Mouse (Mus musculus): ENCODE results near the gene Pkdcc. TPM values are rescaled to one million over a fixed set of nuclear protein-coding genes. Genes with fewer than 3 reads are reported as not detected.

The Pkdcc gene
- total and polyA plus RNA-seq, 2 experiments from 2014 or later, result 7.8 to 100 TPM

DNA sequence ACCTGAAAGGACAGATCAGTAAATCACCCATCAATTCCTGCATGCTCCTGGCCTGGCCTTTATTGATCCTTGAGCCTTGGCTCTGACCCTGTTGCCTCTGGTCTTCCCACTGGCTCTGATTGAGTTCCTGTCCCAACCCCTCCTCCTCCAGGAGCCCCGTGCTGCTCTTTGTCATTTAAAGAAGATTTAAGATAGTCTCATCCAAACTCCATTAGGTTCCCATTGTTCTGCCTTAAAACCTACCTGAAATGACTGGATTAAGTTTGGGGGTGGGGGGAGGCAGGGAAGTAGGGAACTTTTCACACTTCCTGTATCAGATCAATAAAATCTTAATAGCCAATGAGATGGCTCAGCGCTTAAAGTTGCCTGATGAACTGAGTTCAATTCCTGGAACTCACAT is 33.4 kb downstream of the Pkdcc start:
- no peaks in the 10 kb centered on the region for H3K9me3 ChIP-seq (replicated peaks; ENCODE audit: control insufficient read depth, low read length)
- no peak overlapping the region for H3K27ac ChIP-seq (ENCODE audit: low read depth)
- ATAC-seq (ENCODE audit: insufficient read depth, low read depth) (no peak), DNase-seq (ENCODE audit: low spot score) (no peak)
- H3K4me1 ChIP-seq (ENCODE audit: control insufficient read depth, insufficient read depth), result no peaks in the 10 kb centered on the region
- no peak overlapping the region for H3K4me3 ChIP-seq (ENCODE audit: low read depth, low read length)
- WGBS, result 57% methylated on average over 2 of the region's 2 CpGs
- no peaks in the 10 kb centered on the region for H3K27me3 ChIP-seq (ENCODE audit: control insufficient read depth, insufficient read depth, low read length)
- H3K9ac ChIP-seq (replicated peaks; ENCODE audit: low read depth, low read length), result no peak overlapping the region
- no peak overlapping the region for H3K4me2 ChIP-seq (ENCODE audit: low read depth, low read length)
- TF ChIP-seq EP300 (IDR thresholded peaks at IDR 0.05; ENCODE audit: low read depth) (no peak), CTCF (IDR thresholded peaks at IDR 0.05; ENCODE audit: low read depth) (no peak)
- H3K36me3 ChIP-seq (replicated peaks; ENCODE audit: control insufficient read depth, insufficient read depth, low read length), result no peaks in the 10 kb centered on the region

DNA sequence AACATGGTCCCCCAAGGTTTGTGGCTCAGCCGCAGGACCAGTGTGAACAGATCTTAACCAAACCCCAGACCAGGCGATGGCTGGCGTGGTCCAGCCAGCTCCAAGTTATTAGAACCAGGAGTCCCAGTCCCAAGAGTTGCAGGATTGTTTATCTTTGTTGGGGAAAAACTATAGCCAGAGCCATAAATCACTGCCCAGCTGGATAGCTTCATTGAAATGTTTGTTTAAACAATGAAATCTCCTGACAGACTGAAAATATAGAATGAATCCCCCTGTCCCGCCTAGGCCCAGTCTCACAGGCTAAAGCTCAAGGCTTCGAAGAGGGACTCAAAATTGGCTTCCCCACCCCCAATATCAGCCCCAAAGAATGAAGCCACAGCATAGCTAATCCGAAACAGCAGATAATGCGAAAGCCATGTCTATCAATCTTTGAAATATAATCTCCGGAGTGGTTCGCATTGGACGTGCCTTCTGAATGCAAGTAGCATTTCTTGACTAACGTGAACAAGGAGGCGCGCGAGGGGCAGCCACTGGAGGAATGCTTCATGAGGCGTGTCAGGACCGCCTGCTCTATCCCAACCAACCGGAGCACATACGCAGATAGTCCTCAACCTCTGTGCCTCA is 35.9 kb downstream of the Pkdcc start:
- DNase-seq (ENCODE audit: low spot score) (no peak), ATAC-seq (ENCODE audit: insufficient read depth, low read depth) (no peak)
- H3K36me3 ChIP-seq (replicated peaks; ENCODE audit: control insufficient read depth, insufficient read depth, low read length), result no peaks in the 10 kb centered on the region
- no peak overlapping the region for H3K9ac ChIP-seq (replicated peaks; ENCODE audit: low read depth, low read length)
- 83% methylated on average over 18 of the region's 18 CpGs for WGBS
- H3K4me3 ChIP-seq (ENCODE audit: low read depth, low read length), result no peak overlapping the region
- no peak overlapping the region for H3K4me2 ChIP-seq (ENCODE audit: low read depth, low read length)
- H3K27ac ChIP-seq (ENCODE audit: low read depth), result no peak overlapping the region
- no peaks in the 10 kb centered on the region for H3K4me1 ChIP-seq (ENCODE audit: control insufficient read depth, insufficient read depth)
- no peaks in the 10 kb centered on the region for H3K27me3 ChIP-seq (ENCODE audit: control insufficient read depth, insufficient read depth, low read length)
- no peaks in the 10 kb centered on the region for H3K9me3 ChIP-seq (replicated peaks; ENCODE audit: control insufficient read depth, low read length)
- no peak for TF ChIP-seq EP300 (IDR thresholded peaks at IDR 0.05; ENCODE audit: low read depth)
- no peak for TF ChIP-seq CTCF (IDR thresholded peaks at IDR 0.05; ENCODE audit: low read depth)

DNA sequence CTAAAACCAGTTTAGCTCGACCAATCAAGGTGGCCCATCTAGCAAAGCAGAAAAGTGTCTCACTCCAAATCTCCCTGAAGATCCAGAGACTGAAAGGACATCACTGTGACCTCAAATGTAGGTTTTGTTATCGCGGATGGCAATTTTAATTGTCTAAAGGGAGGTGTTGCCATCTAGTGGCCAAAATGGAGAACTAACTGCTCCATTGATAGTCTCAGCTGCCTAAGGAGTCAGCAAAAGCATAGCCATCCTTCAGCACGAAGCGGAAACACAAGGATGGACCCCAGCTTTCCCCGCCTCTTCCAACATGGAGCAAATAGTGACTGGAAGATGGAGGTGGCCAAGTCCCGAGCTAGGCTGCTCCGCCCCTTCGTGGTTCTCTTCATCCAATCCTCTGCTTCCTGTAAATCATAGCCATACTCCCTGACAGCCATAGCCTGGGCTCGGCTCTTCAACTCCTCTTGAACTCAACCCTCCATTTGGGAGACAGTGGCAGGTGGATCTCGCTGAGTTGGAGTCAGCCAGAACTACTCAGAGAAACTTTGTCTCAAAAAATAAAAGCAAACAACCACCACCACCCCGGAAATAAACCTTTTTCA is 38.1 kb downstream of the Pkdcc start:
- WGBS, result 25% methylated on average over 12 of the region's 12 CpGs
- Histone ChIP-seq H3K27ac (ENCODE audit: low read depth) (no peak overlapping the region), H3K9ac (replicated peaks; ENCODE audit: low read depth, low read length) (no peak overlapping the region), H3K4me3 (ENCODE audit: low read depth, low read length) (no peak overlapping the region), H3K36me3 (replicated peaks; ENCODE audit: control insufficient read depth, insufficient read depth, low read length) (no peaks in the 10 kb centered on the region), H3K27me3 (ENCODE audit: control insufficient read depth, insufficient read depth, low read length) (no peaks in the 10 kb centered on the region), H3K4me2 (ENCODE audit: low read depth, low read length) (peak overlapping the region; percentile 24; the same call in 1 of the 2 replicates), H3K9me3 (replicated peaks; ENCODE audit: control insufficient read depth, low read length) (no peaks in the 10 kb centered on the region), H3K4me1 (ENCODE audit: control insufficient read depth, insufficient read depth) (no peaks in the 10 kb centered on the region)
- ATAC-seq (ENCODE audit: insufficient read depth, low read depth) (peak; percentile 30; the same call in 1 of the 2 replicates), DNase-seq (ENCODE audit: low spot score) (peak; percentile 69)
- peak; percentile 88 for TF ChIP-seq CTCF (IDR thresholded peaks at IDR 0.05; ENCODE audit: low read depth)
- no peak for TF ChIP-seq EP300 (IDR thresholded peaks at IDR 0.05; ENCODE audit: low read depth)

DNA sequence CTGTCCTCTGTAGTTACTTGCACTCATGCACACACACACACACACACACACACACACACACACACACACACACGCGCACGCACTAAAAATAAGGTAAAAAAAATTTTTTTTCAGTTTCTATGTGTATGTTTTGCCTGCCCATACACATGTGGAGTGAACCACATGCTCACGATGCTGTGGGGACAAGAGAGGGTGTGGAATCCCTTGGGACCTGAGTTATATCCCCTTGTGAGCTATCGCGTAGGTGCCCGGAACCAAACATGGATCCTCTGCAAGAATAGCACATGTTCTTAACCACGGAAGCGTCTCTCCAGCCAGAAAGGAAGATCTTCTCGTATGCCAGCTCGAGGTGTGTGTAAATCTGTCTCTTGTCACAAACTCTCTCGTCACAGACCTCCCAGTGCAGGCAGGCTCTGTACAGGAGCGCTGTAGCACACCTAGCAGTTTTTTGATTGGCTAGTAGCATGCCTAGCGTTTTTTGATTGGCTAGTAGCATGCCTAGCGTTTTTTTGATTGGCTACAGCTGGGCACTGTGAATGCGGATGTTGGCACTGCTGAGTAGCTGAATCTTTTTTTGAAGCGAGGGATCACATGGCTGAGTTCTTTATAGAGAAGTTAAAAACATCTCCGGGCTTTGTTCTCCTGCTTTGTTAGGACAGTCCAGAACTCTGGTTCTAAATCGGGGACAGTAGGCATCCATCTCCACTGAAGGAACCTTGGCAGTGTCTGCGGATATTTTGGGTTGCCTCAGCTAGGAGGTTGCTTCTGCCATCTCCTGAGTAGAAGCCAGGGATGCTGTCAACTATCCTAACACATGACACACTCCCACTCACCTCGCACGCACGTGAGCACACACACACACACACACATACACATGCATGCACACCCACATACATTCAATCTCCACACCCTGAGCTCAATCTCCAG is 52.4 kb downstream of the Pkdcc start:
- Histone ChIP-seq H3K9ac (replicated peaks; ENCODE audit: low read depth, low read length) (no peak overlapping the region), H3K27ac (ENCODE audit: low read depth) (no peak overlapping the region), H3K27me3 (ENCODE audit: control insufficient read depth, insufficient read depth, low read length) (no peaks in the 10 kb centered on the region), H3K36me3 (replicated peaks; ENCODE audit: control insufficient read depth, insufficient read depth, low read length) (no peaks in the 10 kb centered on the region), H3K4me1 (ENCODE audit: control insufficient read depth, insufficient read depth) (0 out of 2 replicates have a peak, but pooled peaks cover 3% of the 10 kb centered on the region), H3K4me3 (ENCODE audit: low read depth, low read length) (peak overlapping the region; percentile 18; the same call in 1 of the 2 replicates), H3K9me3 (replicated peaks; ENCODE audit: control insufficient read depth, low read length) (no peaks in the 10 kb centered on the region), H3K4me2 (ENCODE audit: low read depth, low read length) (peak overlapping the region; percentile 57)
- peak; percentile 97 for ATAC-seq (ENCODE audit: insufficient read depth, low read depth)
- WGBS, result 38% methylated on average over 23 of the region's 23 CpGs
- peak; percentile 80 for DNase-seq (ENCODE audit: low spot score)
- no peak for TF ChIP-seq CTCF (IDR thresholded peaks at IDR 0.05; ENCODE audit: low read depth)
- TF ChIP-seq EP300 (IDR thresholded peaks at IDR 0.05; ENCODE audit: low read depth), result peak; percentile 81; the same call in 1 of the 2 replicates

DNA sequence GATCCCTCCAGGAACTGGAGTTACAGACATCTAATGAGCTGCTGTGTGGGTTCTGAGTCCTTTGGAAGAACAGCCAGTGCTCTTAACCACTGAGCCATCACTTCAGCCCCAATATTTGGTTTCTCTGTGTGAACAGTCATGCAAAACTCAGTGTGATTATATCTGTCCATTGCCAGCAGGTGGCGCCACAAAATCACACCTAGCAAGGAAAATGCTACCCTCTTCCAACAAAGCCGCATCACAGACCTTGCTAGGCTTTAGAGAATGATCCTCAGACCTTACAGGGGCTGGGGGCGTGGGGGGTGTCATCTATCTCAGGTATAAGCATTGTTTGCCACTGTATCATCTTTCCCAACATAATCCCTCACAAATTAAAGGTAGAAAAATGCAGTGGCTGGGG is 56.4 kb downstream of the Pkdcc start:
- no peaks in the 10 kb centered on the region for H3K27me3 ChIP-seq (ENCODE audit: control insufficient read depth, insufficient read depth, low read length)
- H3K4me3 ChIP-seq (ENCODE audit: low read depth, low read length), result no peak overlapping the region
- no peaks in the 10 kb centered on the region for H3K9me3 ChIP-seq (replicated peaks; ENCODE audit: control insufficient read depth, low read length)
- H3K36me3 ChIP-seq (replicated peaks; ENCODE audit: control insufficient read depth, insufficient read depth, low read length), result no peaks in the 10 kb centered on the region
- H3K4me2 ChIP-seq (ENCODE audit: low read depth, low read length), result no peak overlapping the region
- TF ChIP-seq EP300 (IDR thresholded peaks at IDR 0.05; ENCODE audit: low read depth), result no peak
- TF ChIP-seq CTCF (IDR thresholded peaks at IDR 0.05; ENCODE audit: low read depth), result peak; percentile 94
- H3K27ac ChIP-seq (ENCODE audit: low read depth), result no peak overlapping the region
- ATAC-seq (ENCODE audit: insufficient read depth, low read depth) (no peak), DNase-seq (ENCODE audit: low spot score) (peak; percentile 80)
- peaks cover 8% of the 10 kb centered on the region for H3K4me1 ChIP-seq (ENCODE audit: control insufficient read depth, insufficient read depth)
- no peak overlapping the region for H3K9ac ChIP-seq (replicated peaks; ENCODE audit: low read depth, low read length)
- WGBS, result 3% methylated on average over 3 of the region's 3 CpGs

Measured in heart, postnatal 0 days (tissue).